Mouse (Mus musculus) heart, postnatal 36 days (tissue): Measurements from ENCODE around the gene Pakap. TPM values are rescaled to one million over a fixed set of nuclear protein-coding genes. Genes with fewer than 3 reads are reported as not detected.
A peak's percentile ranks its signal among the peaks of the same experiment; 100 is the strongest.

ENCODE experiments used
- DNase-seq, 2 experiments: peaks; one replicate each; pipeline ENCODE4 v3.0.0; 2021 to 2022
- intact Hi-C: fragments of 180-260 bp; cut with DNase I; formaldehyde crosslinking; loops from one replicate; pipeline ENCODE4 v1.15.1; 2025
- total RNA-seq, 2 experiments: library from RNA; stranded (reverse); gene quantifications; 2 replicates each; pipeline ENCODE4 v1.2.3; 2021

Pakap gene
- total RNA-seq, 2 experiments from 2014 or later, result 33.1 to 33.7 TPM

DNA sequence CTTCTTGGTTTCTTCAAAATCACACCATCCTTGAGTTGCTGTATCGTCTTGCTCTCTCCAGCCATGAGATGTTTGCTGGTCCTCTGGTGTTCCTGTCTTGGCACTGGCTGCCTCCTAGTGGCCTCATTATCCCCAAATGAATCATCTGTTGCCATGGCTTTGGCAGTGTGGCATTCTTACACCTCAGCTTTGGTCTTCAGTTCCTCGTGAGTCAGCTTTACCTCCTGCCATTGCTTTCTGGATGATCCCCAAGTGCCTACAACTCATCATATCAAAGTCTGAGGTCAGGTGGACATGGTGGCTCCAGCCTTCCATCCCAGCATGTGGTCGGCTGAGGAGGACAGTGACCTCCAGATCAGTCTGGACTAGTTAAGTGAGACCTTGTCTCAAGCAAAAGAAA lies 98.1 kb downstream of the Pakap start:
- intact Hi-C loops, result loop anchor here (5.0 kb wide), 1 partner anchor 294 kb away; no protein-coding TSS in a partner anchor

DNA sequence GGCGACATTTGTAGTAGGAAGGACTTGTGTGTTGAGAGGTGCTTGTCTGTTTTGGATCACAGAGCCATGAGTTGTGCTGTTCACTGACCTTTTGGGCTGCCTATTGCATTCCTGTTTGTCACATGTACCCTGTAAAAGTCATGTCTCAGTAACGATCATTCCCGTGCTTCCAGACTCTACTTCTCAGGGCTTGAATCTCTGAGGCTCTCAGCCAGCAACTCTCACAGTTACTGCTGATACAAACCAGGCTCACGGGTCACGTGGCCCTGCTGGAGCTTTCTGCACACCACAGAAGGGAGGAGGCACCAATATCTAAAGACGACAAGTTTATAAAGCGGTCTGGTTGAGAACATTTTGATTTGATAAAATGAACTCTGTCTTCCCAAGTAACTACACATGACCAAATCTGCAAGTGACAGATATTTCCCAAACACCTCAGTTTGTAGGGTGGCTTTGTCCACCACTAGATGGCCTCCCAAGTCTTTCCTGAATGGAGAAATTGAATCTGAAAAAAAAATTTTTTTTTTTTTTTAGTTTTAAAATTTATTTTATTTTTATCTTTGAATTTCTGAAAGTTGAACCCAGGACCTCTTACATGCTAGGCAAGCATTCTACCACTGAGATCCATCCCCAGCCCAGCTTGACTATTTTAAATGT lies 103.0 kb downstream of the Pakap start:
- intact Hi-C loops, result loop anchor here (5.0 kb wide), 1 partner anchor 406 kb away; no protein-coding TSS in a partner anchor
- peak; percentile 59 to 71 for DNase-seq

More for the DNA sequence above, 98.1 kb downstream of the Pakap start:
- no peak for DNase-seq

DNA sequence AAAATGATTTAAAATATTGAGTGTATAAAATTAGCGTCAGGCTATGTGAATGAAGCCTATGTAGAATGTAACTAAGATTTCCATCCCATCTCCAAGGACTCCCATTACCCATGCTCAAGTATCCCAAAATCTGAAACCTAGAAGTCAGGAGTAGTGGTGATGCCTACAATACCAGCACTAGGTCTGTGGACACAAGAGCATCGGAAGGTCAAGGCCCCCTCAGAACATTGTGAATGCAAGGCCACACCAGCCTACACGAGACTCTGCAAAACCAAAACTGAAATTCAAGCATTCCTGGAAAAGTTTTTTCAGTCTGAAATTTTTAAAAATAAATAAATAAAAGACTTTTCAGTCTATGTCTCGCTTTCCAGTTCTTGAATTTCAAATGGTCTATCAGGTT lies 104.6 kb downstream of the Pakap start:
- intact Hi-C loops, result loop anchor here (1.0 to 5.0 kb wide), 4 partner anchors 44 to 405 kb away; partner anchors contain the start of gene Akap2

DNA sequence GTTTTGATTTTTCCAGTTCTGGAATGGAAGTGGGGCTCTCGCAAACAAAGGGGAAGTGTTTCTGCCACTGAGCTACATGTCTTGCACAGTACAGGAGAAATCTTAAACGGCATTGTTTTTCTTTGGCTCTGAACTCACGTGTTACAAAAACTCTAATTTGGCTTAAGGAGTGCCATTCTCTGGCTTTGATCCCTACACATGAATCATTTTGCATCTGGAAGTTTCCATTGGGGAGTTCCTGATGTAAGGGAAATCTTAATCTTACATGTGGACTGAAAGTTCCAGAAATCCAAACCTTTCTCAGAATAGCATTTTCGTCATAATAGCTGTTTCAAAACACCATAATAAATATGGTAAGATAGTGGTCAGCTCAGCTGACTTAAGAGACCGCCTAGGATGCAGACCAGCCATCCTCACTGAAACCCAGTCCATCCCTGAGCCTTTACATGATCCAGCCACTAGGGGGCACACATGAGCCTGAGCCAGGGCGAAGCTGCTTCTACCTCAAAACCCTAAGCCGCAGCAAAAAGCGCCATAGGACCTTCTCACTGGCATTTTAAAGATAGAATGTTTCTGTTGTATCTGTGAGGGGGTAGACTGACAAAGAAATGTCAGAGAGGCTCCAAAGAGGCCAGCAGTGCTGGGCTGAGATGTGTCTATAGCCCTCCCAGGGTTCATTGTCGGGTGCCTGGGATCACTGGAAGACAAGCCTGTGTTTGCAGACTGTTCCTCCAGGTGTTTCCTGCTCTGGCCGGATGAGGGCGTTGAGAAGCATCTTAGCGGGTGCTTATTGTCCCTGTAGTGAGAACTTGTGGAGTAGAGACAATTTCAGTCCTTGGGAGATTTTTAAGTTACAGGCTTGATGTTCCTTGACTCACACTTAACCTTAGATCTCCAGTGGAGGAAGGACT lies 105.3 kb downstream of the Pakap start:
- intact Hi-C loops, result loop anchor here (1.0 to 5.0 kb wide), 6 partner anchors 44 to 404 kb away; partner anchors contain the start of gene Akap2
- DNase-seq, result peak; percentile 91 to 92

More for the DNA sequence above, 104.6 kb downstream of the Pakap start:
- DNase-seq, result no peak

DNA sequence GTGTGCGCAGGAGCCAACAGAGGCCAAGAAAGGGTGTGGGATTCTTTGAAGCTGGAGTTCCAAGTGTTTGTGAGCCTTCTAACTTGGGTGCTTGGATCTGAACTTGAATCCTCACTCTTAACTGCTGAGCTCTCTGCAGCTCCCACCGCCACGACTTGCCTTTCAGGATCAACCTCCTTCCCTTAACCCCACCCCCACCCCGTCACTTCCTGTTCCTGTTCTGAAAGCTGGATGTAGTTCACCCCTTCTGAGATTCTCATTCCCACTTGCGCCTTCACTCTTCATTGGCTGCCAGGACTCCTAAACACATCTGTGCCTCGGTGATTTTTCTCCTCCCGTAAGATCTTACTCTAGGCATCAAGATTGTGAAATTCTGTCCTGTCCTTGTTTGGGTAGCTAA lies 106.4 kb downstream of the Pakap start:
- DNase-seq, result no peak
- intact Hi-C loops, result loop anchor here (2.0 to 5.0 kb wide), 2 partner anchors 14 to 403 kb away; no protein-coding TSS in a partner anchor

DNA sequence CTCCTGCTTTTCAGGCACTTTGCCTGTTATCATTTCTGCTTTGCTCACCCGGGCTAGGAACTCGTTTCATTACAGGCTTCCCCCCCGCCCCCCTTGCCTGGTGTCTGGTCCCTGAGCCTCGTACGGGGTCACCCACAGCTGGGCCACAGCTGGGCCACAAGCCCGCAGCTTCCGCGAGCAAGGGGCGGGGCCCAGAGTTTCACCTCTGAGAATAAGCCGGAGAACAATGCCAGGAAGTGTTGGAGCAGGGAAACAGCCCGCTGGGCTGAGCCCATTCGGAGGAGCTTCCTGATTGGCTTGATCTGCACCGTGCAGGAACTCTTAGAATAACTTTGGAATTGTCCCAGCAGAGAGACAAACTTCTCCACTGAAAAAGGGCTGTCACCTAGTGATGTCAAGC lies 107.4 kb downstream of the Pakap start:
- intact Hi-C loops, result loop anchor here (2.0 kb wide), 1 partner anchor 13 kb away; no protein-coding TSS in a partner anchor
- peak; percentile 81 to 86 for DNase-seq

DNA sequence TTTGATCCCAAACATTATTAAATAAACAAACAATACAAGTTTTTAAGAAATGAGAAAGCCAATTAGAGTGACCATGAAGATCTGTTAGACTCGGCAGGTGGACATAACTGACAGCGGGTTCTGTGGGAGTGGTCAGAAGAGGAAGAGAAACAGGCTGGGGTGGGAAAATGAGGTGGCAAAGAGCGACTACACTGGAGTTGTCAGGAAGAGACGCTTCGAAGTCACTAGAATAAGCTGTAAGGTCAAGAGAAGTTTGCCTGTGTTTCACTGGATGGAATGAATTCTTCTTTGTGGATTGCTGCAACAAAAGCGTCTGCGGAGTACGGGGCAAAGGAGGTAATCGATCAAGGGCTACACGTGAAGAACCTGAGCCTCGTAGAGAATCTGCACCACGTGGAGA lies 109.9 kb downstream of the Pakap start:
- DNase-seq, result no peak
- intact Hi-C loops, result loop anchor here (2.0 kb wide), 1 partner anchor 99 kb away; no protein-coding TSS in a partner anchor

DNA sequence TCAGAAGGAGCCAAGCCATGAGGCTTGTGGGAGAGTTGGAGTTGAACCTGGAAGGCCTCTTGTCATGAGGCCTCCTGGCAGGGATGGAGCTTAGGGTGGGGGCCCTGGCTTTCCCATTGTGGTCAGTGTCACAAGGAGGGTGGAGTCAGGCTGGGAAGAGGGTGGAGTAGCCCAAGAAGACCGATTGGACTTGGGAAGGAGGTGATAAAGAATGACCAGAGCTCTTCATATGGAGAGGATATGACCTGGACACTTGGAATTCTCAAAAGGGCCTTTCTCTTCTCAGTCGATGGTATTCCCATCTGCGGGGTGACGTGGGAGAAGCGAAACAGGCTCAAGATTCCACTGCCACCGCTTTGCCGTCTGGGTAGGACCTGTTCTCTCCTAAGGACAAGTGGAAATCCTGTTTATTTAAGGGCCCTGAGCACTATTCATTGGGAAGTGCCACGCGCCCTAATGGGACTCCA lies 111.0 kb downstream of the Pakap start:
- intact Hi-C loops, result loop anchor here (2.0 kb wide), 1 partner anchor 98 kb away; no protein-coding TSS in a partner anchor
- DNase-seq, result peak; percentile 54 to 62

DNA sequence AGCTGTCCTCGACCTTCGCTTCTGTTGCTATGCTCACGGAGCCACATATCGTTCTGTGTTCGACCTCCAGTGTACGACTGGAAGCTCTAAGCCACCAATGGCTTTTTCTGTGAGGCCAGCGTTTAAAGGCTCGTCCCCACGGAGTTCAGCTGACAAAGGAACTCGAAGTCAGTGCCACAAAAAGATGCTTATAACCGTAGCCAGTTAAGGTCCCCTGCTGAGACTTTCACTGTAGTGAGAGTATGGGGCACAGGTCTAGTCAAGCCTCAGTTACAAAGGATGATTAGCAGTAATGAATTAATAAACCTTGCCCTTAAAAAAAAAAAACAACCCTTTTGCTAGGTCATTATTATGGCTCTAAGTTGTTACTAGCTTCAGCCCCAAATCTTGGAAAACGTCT lies 112.2 kb downstream of the Pakap start:
- intact Hi-C loops, result no loop called here
- no peak for DNase-seq

DNA sequence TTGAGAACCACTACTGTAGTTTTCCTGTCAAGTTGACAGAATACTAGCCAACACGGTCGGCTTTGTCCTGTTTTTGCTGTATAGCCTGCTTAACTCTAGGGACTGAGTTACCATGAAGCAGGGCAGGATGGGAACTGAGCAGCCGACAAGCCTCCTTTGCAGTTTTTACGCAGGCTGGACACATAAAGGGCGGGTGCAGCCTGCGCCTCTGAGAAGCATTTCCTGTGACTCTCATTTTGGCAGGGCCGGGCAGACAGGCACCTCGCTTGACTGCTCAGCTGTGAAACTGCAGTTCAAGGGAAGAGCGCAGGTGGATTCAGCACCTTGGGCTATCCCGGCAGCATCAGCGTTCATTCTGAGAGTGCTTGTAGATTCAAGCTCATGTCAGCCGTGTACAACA lies 113.5 kb downstream of the Pakap start:
- intact Hi-C loops, result no loop called here
- peak; percentile 59 to 60 for DNase-seq

DNA sequence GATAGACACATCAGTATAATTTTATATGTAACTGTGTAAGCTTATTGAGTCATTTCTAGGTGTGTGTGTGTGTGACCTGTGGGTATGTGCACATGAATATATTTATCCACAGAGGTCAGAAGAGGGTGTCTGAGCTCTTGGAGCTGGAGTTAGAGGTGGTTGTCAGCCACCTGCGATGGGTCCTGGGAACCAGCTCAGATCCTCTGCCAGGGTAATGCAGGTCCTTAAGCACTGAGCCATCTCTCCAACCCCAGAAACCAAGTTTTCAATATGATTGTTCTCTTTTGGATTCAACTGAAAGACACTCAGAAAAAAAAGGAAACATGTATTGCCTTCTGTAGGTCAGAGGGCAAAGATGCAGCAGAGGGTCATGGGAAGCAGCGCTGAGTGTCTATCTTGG lies 114.4 kb downstream of the Pakap start:
- no peak for DNase-seq
- intact Hi-C loops, result no loop called here

DNA sequence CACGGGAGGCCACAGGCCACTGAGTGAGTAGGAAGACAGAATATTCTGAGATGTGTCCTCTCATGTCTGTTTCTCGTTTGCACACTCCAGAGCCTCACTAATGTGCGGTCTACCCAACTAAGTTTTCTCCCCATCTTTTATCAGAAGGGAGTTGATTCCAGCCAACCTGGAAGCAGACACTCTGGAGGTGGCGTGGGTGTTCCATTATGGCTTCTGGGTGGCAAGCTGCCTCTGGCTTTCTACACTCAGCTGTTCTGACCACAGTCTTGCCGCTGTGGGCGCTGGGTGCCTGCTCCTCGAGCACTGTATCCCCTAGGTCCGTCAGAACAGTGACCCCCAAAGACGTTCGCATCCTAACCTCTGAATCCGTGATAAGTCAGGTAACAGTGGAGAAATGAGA lies 115.0 kb downstream of the Pakap start:
- intact Hi-C loops, result no loop called here
- DNase-seq, result no peak

DNA sequence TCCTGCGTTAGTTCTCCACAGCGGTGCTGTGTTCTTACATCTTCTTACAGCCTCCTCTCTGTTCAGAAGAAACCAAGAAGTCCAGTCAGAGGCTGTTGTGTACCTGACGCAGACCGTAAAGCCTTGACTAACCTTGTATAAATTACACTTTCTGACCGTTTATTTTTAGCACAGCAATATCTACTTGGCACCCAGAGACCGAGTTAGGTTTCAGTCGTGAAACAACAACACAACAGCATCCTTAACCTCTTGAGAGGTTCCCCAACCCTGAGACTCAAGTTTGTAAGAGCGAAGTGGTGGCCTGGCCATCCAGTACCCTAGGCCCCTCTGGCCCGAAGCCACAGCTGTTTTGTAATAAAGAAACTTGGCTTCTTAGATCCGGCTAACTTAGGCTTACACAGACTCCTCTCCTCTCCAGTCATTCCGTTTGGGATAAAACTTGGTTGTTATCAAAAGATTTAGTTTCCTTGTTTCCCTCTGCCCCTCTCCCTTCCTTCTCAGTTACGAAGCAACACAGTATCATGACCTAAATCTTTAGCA lies 116.8 kb downstream of the Pakap start:
- DNase-seq, result no peak
- intact Hi-C loops, result no loop called here

DNA sequence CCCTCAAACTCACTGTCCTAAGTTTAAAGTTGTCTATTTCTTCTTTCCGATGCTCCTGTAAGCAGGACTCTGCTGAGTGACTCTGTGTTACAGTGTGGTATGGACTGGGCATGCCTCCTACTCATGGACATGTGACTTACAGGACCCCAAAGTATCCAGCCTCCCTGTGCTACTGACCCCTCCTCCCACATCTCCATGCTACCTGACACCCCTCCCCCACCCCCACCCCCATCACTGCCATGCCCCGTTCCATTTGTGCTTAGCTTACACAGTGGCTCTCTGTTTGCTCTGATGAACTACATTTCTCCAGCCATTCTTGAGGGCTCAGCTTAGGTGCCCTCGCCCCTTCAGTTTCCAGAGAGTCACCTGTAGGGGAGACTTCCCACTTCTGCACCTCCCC lies 118.8 kb downstream of the Pakap start:
- intact Hi-C loops, result no loop called here
- DNase-seq, result no peak

DNA sequence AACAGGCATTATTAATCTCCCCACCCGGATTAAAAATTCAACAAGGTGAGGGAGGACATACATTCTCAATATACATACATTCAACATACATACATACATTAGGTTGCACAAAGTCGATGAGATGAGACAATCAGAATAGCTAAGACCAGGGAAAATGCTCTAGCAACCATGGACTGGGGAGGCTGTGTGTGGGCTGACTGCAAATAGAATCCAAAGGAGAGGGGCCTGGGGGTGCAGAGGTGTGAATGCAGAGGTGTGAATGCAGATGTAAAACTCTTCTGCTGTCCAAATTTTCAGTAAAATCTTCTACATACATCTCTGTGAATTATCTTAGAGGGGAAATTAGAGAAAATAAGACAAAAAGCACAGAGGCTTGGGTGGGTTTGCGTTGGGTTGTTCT lies 119.6 kb downstream of the Pakap start:
- no peak for DNase-seq

DNA sequence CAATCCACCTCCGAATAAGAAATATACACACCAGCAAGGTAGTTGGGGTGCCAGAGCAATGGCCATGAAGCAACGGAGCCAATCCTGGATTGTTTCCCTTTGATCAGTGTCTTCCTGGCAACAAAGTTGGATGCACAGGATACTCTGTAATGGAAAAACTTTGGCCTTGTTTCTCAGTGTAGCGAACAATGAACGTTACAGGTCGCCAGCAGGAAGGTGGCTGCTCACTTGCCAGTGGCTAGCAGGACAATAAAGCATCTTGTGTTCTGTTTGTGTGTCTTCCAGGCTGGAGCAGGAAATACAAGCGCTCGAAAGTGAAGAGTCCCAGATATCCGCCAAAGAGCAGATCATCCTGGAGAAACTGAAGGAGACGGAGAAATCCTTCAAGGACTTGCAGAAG lies 120.2 kb downstream of the Pakap start:
- intact Hi-C loops, result loop anchor here (2.0 kb wide), 1 partner anchor 13 kb away; no protein-coding TSS in a partner anchor
- no peak for DNase-seq

More for the DNA sequence above, 119.6 kb downstream of the Pakap start:
- intact Hi-C loops, result no loop called here

DNA sequence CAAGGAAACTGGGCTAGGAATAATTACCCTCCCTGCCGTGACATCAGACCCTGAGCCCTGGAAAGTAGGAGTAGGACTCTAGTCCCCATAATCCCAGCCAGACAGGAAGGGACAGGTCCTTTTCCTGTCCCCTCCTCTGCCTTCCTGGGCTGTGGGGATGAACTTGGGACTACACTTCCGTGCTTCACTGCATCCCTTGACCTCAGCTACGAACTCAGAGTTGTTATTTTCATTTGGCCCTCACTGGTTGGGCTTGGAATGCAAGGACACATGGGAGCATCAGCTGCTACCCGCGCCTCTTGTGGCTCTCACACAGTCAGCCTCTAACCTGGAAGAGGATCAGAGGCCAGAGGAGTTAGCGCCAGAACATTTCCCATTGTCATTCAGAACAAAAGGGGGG lies 122.0 kb downstream of the Pakap start:
- intact Hi-C loops, result loop anchor here (5.0 kb wide), 1 partner anchor 87 kb away; no protein-coding TSS in a partner anchor
- no peak for DNase-seq

DNA sequence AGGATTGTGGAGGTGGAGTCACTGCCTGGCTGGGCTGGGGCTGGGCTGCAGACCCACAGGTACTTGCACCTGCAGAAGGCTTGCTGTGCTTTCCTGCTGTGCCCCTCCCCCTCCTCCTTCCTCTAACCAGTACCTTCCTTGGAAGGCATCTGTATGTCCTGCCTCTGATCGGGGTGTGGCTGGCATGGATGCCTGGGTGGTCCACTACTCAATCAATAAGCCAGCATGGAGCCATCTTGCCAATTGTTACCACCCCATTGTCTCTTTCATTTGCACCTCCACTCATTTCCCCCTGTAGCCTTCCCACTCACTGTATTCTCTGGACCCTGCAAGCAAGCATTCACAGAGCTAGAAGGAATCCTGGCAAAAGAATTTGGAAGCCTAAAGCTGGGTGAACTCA lies 122.8 kb downstream of the Pakap start:
- intact Hi-C loops, result loop anchor here (5.0 kb wide), 1 partner anchor 86 kb away; no protein-coding TSS in a partner anchor

DNA sequence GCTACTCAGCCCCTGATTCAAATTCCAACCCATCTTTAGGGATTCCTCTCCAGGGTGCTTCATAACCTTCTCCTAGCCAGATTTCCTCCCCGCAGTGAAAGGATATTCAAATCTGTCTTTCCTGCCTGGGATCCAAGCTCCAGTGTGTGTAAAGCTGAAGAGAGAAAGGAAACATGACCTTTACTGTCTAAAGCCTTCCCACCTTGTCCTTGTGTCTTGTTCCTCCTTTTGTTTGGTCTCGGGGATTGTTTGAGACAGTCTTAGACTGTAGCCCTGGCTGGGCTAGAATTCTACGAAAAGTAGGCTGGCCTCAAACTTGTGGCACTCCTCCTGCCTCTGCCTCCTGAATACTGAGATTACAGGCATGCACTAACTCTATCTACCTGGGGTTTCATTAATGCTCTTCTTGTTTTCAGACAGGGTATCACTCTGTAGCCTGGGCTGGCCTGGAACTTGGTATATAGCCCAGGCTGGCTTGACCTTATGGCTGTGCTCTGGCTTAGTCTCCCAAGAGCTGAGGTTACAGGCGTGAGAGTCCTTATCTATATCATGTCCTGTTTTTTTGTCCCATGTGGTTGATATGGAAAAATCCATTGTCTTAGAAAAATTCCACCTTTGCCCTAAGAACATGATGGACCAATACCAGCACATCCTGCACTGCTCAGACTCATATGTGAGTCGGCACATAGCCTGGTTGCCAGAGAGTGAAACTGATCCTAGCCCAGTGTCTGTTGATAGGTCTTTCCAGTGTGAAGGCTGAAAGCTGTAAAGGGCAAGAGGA lies 126.6 kb downstream of the Pakap start:
- DNase-seq, result no peak

More for the DNA sequence above, 122.8 kb downstream of the Pakap start:
- DNase-seq, result no peak

DNA sequence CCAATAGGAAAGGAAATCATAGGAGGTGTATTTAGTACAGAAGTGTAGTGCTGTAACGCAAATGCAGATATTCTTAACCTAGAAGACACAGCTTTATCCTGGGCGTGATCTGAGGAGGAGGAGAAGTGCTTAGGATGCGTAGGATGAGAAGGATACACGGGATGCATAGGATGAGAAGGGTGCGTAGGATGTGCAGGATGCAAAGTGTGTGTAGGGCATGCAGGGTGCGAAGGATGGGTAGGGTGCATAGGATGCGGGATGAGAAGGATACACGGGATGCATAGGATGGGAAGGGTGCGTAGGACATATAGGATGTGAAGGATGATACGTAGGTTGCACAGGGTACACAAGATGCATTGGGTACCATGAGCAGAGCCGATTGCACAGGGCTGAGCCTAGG lies 129.0 kb downstream of the Pakap start:
- DNase-seq, result no peak
- intact Hi-C loops, result no loop called here

More for the DNA sequence above, 126.6 kb downstream of the Pakap start:
- intact Hi-C loops, result loop anchor here (5.0 kb wide), 1 partner anchor 83 kb away; no protein-coding TSS in a partner anchor
